Mouse (Mus musculus): ENCODE measurements around the gene Nqo1. TPM values are rescaled to one million over a fixed set of nuclear protein-coding genes. Genes with fewer than 3 reads are reported as not detected.

The Nqo1 gene
- polyA plus RNA-seq (2012; rRNA removed) = 9.7 and 37.7 TPM in 2 replicates

- H3K27me3 ChIP-seq (ENCODE audit: control insufficient read depth, insufficient read depth, low read length) = no peaks in the 10 kb centered on the region
- peaks cover 5% of the 10 kb centered on the region; the same call in 1 of the 2 replicates for H3K4me1 ChIP-seq (ENCODE audit: control insufficient read depth, insufficient read depth, insufficient read length, low read length)
- no peaks in the 10 kb centered on the region for H3K36me3 ChIP-seq (ENCODE audit: control insufficient read depth, insufficient read depth, low read length)
- peak within 1 kb of the TSS; percentile 58 for H3K4me3 ChIP-seq (ENCODE audit: low read depth, low read length)
- H3K27ac ChIP-seq (ENCODE audit: insufficient read depth, low read depth, low read length) = peak within 1 kb of the TSS; percentile 61
- TF ChIP-seq CTCF (IDR thresholded peaks at IDR 0.05; ENCODE audit: extremely low read depth, insufficient read length, insufficient replicate concordance, low read depth, low read length) (no peak), POLR2A (IDR thresholded peaks at IDR 0.05; ENCODE audit: low read depth, low read length) (peak; percentile 60; the same call in 1 of the 2 replicates)
- WGBS = 3% methylated on average over 22 of the region's 22 CpGs
Observed at GRCm38 (mm10) chr8:107403038-107403781, at the start of gene Nqo1. TSS of gene Nqo1 (minus strand) at chr8:107403206.

DNA sequence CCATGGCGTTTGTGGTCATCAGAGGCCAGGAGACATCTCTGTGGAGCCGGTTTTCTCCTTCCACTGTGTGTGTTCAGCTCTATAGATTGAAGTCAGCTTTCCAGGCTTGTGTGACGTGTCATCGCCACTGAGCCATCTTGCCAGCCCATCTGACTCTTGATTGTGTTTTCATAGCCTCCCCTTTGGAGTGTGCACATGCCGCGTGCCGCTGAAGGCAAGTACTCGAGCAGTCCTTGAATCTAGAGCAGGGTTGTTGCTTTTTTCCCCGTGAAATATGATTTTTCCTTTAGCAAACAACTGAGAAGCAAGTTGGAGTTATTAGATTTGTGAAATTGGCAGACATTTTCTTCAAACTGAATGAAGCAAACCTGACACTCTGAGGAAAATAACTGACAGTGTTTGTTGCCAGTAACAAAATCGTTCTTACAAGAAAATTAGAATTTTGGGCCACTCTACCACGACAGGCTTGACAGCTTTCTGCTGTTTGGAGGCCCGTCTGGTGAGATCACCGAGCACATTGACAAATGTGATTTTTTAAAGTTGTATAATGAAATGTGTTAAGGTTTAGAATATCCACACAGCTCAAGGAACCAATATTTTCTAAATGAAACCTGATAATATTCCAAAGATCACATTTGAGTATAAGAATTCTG is 48.5 kb upstream of the Nqo1 start:
- Histone ChIP-seq H3K27ac (ENCODE audit: insufficient read depth, low read depth, low read length) (no peak overlapping the region), H3K36me3 (ENCODE audit: control insufficient read depth, insufficient read depth, low read length) (peaks cover 4% of the 10 kb centered on the region; the same call in 1 of the 2 replicates), H3K4me3 (ENCODE audit: low read depth, low read length) (no peak overlapping the region), H3K4me1 (ENCODE audit: control insufficient read depth, insufficient read depth, insufficient read length, low read length) (peaks cover 19% of the 10 kb centered on the region; the same call in 1 of the 2 replicates), H3K27me3 (ENCODE audit: control insufficient read depth, insufficient read depth, low read length) (no peaks in the 10 kb centered on the region)
- TF ChIP-seq CTCF (IDR thresholded peaks at IDR 0.05; ENCODE audit: extremely low read depth, insufficient read length, insufficient replicate concordance, low read depth, low read length) = no peak
- no peak for TF ChIP-seq POLR2A (IDR thresholded peaks at IDR 0.05; ENCODE audit: low read depth, low read length)
- 88% methylated on average over 13 of the region's 13 CpGs for WGBS

GRCm38 (mm10) chr8:107449655-107450054 is 46.6 kb upstream of the Nqo1 start:
- Histone ChIP-seq H3K4me3 (ENCODE audit: low read depth, low read length) (no peak overlapping the region), H3K4me1 (ENCODE audit: control insufficient read depth, insufficient read depth, insufficient read length, low read length) (peaks cover 19% of the 10 kb centered on the region; the same call in 1 of the 2 replicates), H3K27me3 (ENCODE audit: control insufficient read depth, insufficient read depth, low read length) (no peaks in the 10 kb centered on the region), H3K36me3 (ENCODE audit: control insufficient read depth, insufficient read depth, low read length) (peaks cover 4% of the 10 kb centered on the region; the same call in 1 of the 2 replicates), H3K27ac (ENCODE audit: insufficient read depth, low read depth, low read length) (peak overlapping the region; percentile 75)
- TF ChIP-seq POLR2A (IDR thresholded peaks at IDR 0.05; ENCODE audit: low read depth, low read length) (no peak), CTCF (IDR thresholded peaks at IDR 0.05; ENCODE audit: extremely low read depth, insufficient read length, insufficient replicate concordance, low read depth, low read length) (no peak)
- WGBS = 54% methylated on average over 6 of the region's 6 CpGs

DNA sequence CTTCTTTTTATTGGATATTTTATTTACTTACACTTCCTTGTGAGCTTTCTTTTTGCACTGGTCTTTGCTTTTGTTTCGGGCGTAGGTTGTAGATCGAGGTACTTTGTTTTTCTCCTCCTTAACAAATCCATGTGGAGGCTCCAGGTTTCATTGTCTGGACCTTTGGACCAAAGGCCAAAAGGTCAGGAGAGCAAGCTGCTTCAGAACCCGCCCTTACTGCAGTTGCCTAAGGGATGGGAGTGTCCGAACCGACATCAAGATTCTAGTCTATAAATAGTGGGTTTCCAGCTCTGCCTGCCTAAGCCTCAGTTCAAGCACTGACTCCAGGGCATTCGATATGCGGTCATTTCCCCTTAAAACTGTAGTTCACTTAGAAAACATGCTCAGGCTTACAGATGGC is 46.1 kb upstream of the Nqo1 start:
- peaks cover 4% of the 10 kb centered on the region; the same call in 1 of the 2 replicates for H3K36me3 ChIP-seq (ENCODE audit: control insufficient read depth, insufficient read depth, low read length)
- TF ChIP-seq POLR2A (IDR thresholded peaks at IDR 0.05; ENCODE audit: low read depth, low read length) = no peak
- no peak for TF ChIP-seq CTCF (IDR thresholded peaks at IDR 0.05; ENCODE audit: extremely low read depth, insufficient read length, insufficient replicate concordance, low read depth, low read length)
- WGBS = 20% methylated on average over 8 of the region's 8 CpGs
- peak overlapping the region; percentile 75 for H3K27ac ChIP-seq (ENCODE audit: insufficient read depth, low read depth, low read length)
- H3K4me3 ChIP-seq (ENCODE audit: low read depth, low read length) = no peak overlapping the region
- H3K4me1 ChIP-seq (ENCODE audit: control insufficient read depth, insufficient read depth, insufficient read length, low read length) = peaks cover 19% of the 10 kb centered on the region; the same call in 1 of the 2 replicates
- no peaks in the 10 kb centered on the region for H3K27me3 ChIP-seq (ENCODE audit: control insufficient read depth, insufficient read depth, low read length)

GRCm38 (mm10) chr8:107448382-107448889 is 45.4 kb upstream of the Nqo1 start:
- Histone ChIP-seq H3K4me3 (ENCODE audit: low read depth, low read length) (peak overlapping the region; percentile 20; the same call in 1 of the 2 replicates), H3K27ac (ENCODE audit: insufficient read depth, low read depth, low read length) (peak overlapping the region; percentile 75), H3K27me3 (ENCODE audit: control insufficient read depth, insufficient read depth, low read length) (no peaks in the 10 kb centered on the region), H3K4me1 (ENCODE audit: control insufficient read depth, insufficient read depth, insufficient read length, low read length) (peaks cover 19% of the 10 kb centered on the region; the same call in 1 of the 2 replicates), H3K36me3 (ENCODE audit: control insufficient read depth, insufficient read depth, low read length) (0 out of 2 replicates have a peak, but pooled peaks cover 2% of the 10 kb centered on the region)
- WGBS = 71% methylated on average over 4 of the region's 4 CpGs
- TF ChIP-seq CTCF (IDR thresholded peaks at IDR 0.05; ENCODE audit: extremely low read depth, insufficient read length, insufficient replicate concordance, low read depth, low read length) (no peak), POLR2A (IDR thresholded peaks at IDR 0.05; ENCODE audit: low read depth, low read length) (no peak)

GRCm38 (mm10) chr8:107447713-107448112 is 44.7 kb upstream of the Nqo1 start:
- Histone ChIP-seq H3K27ac (ENCODE audit: insufficient read depth, low read depth, low read length) (peak overlapping the region; percentile 75; the same call in 1 of the 2 replicates), H3K4me3 (ENCODE audit: low read depth, low read length) (no peak overlapping the region), H3K36me3 (ENCODE audit: control insufficient read depth, insufficient read depth, low read length) (0 out of 2 replicates have a peak, but pooled peaks cover under 1% of the 10 kb centered on the region), H3K27me3 (ENCODE audit: control insufficient read depth, insufficient read depth, low read length) (no peaks in the 10 kb centered on the region), H3K4me1 (ENCODE audit: control insufficient read depth, insufficient read depth, insufficient read length, low read length) (peaks cover 19% of the 10 kb centered on the region; the same call in 1 of the 2 replicates)
- no peak for TF ChIP-seq POLR2A (IDR thresholded peaks at IDR 0.05; ENCODE audit: low read depth, low read length)

GRCm38 (mm10) chr8:107444626-107445025 is 41.6 kb upstream of the Nqo1 start:
- Histone ChIP-seq H3K27ac (ENCODE audit: insufficient read depth, low read depth, low read length) (no peak overlapping the region), H3K4me1 (ENCODE audit: control insufficient read depth, insufficient read depth, insufficient read length, low read length) (peaks cover 20% of the 10 kb centered on the region; the same call in 1 of the 2 replicates), H3K27me3 (ENCODE audit: control insufficient read depth, insufficient read depth, low read length) (no peaks in the 10 kb centered on the region), H3K4me3 (ENCODE audit: low read depth, low read length) (no peak overlapping the region), H3K36me3 (ENCODE audit: control insufficient read depth, insufficient read depth, low read length) (no peaks in the 10 kb centered on the region)
- TF ChIP-seq CTCF (IDR thresholded peaks at IDR 0.05; ENCODE audit: extremely low read depth, insufficient read length, insufficient replicate concordance, low read depth, low read length) (no peak), POLR2A (IDR thresholded peaks at IDR 0.05; ENCODE audit: low read depth, low read length) (no peak)
- 62% methylated on average over 3 of the region's 3 CpGs for WGBS
